Mouse (Mus musculus) fat pad, adult 2 months (tissue): ENCODE results near the gene Rara.
"Not testable (repeated sequence)": the region's sequence is repeated elsewhere in the genome, so short reads cannot be mapped to it uniquely, and the experiment has no call there.

Source experiments
- DNase-seq: peaks from one replicate; pipeline ENCODE4 v3.0.0-alpha.2; 2011; ENCODE audit warnings: low read depth, low spot score; ENCODE audit errors: extremely low read depth

Rara gene

DNA sequence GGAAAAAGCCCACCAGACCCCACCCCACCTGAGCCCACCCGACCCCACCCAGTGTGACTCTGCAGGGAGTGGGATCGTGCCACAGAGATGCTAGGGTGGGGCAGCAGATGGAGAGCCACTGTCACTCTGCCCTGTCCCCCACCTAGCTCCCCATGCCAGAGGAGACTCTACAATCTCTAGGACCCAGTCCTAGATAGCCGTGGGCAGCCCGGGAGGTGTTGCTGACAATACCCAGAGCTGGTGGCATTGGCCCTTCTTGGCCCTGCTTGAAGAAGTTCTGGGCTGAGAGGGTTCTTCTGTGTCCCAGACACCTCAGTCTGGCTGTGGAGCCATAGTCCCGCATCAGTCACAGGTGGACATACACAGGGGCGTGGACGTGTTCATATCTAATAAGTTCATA, 57.9 kb downstream of the Rara start:
- no peak for DNase-seq

DNA sequence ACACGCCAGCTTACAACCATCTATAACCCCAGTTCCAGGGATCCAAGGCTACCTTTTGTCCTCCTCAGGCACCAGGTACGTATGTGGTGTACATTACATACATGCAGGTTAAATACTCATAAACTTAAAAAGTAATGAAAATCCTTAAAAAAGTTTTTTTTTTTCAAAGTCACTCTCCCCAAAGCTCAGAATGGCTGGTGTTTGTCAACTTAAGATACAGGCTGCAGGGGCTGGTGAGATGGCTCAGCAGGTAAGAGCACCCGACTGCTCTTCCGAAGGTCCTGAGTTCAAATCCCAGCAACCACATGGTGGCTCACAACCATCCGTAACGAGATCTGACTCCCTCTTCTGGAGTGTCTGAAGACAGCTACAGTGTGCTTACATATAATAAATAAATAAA, 60.6 kb downstream of the Rara start:
- not testable (repeated sequence) for DNase-seq

DNA sequence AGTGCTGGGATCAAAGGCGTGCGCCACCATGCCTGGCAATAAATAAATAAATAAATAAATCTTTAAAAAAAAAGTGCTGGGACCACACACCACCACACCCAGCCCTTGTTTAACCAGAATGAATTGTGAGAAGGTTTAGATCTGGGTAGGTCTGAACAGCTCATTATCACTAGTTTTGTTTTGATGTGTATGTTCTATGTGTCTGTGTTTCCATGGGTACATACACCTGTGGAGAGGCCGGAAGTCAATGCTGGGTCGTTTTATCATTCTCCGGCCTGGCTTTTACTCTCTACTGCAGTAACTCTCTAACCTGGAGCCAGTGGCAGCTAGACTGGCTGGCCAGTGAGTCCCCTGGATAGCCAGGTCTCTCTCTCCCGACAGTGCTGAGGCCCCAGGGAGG, 63.2 kb downstream of the Rara start:
- no peak for DNase-seq

DNA sequence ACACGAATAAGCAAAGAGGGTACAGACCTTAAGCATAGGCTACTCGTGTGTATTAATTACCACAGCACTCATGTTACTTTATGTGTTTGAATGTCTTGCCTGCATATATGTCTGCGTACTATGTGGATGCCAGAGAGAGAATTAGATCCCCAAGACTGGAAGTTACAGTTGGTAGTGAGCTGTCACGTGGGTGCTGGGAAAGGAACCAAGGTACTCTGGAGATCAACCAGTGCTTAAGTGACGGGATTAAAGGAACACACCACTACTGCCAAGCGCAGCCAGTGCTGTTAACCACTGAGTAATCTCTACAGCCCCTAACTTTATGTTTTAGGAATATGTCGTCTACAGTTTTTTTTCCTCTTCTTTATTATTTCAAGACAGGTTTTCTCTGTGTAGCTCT, 68.4 kb downstream of the Rara start:
- peak; percentile 23 for DNase-seq

DNA sequence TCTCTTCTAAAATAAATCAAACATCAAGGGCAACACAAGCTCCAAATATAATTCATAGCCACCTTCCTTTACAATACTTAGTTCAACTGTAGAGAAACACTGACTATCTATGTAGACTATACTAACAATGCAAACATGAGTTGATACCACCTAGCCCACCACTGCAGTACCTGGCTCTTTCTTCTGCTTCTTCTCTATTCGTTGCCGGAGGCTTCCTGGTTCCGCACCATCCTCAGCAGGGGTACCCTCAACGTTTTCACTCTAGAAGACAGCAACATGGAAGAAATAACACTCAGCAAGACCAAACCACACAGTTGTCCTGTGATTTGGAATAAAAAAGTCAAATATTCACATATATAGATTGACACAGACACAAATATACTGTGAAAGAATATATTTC, 70.0 kb downstream of the Rara start:
- DNase-seq = no peak

DNA sequence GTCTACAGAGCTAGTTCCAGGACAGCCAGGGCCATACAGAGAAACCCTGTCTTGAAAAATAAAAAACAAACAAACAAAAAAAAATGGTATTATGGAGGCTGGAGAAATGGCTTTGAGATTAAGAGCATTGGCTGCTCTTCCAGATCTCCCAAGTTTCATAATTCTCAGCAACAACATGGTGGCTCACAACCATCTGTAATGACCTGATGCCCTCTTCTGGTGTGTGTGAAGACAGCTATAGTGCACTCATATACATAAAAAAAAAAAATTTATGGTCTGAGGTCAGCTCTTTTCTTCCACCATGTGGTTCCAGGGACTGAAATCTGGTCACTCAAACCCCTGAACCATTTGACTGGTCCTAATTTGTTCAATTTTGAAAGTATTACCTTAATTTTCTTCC, 71.2 kb downstream of the Rara start:
- DNase-seq = no peak

DNA sequence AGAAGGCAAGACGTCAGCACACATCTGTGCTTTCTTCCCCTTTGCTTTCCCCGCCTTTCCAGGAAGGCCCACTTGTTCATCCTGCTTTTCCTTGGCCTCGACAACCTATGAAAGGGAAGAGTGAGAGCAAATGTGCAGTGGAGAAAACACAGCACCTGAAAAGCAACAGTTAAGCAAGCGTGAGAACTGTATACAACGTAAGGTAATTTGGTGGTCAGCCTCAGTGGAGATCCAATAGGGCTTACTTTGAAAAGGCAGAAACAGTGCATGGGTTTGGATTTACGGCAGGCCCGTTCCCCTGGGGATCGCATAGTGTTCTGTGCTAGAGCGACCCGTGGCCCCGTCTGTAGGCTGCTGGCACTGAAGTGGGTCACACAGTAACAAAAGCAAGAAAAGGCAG, 71.6 kb downstream of the Rara start:
- DNase-seq = no peak

DNA sequence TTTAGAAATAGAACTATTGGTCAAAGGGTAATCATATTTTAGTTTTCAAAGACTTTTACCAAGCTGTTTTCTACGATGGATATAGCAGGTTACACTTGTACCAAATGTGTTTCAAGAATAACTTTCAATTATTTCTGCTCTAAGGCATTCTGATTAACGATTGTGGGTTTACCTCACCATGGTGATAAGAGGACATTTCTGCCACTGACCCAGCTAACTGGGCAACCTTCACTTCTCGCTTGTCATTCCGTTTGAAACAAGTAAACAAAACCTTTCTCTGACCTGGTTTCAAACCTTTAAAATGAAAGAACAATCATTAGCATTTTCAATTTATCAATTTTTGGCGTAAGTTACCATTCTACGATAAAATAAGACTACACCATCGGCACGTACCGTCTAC, 79.2 kb downstream of the Rara start:
- no peak for DNase-seq

DNA sequence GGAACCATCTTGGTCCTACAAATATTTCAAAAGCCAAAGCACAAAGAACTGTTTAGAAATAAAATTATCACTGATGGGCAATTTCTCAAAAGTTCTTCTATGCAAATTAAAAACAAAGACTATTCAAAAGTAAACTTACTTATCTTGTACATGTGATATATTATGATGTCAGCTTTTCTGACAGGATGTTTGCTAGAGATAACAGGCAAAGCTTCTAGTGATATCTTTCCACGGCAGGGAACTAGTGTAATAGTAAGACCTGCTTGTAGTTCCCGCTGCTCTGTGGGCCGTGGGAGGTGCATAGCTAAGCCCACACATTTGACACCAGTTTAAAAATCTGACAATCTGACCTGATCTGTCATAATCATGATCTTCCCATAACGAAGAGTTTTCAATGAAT, 82.5 kb downstream of the Rara start:
- DNase-seq = no peak

DNA sequence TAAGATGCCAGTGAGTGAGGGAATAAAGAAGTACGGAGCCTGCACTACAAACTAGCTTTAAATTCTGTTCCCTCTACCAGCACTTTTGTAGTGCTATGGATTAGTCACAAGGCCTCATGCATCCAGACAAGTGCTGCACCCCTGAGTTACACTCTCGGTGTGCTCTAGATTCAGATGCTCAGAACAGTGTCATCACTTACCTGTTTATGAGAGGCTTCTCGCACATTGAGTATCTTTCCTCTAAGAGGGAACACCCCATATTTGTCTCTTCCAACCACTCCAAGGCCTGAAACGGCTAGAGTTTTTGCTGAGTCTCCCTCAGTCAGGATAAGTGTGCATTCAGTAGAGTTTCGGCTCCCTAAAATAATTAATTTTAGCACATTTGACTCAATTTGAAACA, 83.1 kb downstream of the Rara start:
- no peak for DNase-seq

DNA sequence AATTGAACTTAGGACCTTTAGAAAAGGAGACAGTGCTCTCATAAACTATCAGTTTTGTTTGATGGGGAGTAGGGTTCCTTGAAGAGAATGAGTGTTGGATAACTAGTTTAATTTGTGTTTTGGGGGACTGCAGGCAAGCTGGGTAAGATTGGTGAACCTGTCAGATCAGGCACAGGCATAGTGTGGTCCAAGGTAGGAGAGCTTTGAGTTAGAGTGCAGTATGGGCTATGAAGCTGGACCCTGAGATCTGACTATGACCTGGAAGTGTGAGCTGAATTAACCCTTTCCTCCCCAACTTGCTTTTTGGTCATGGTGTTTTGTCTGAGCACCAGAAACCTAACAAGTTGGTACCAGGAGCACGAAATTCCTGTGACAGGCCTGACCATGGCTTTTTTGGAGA, 86.2 kb downstream of the Rara start:
- no peak for DNase-seq

DNA sequence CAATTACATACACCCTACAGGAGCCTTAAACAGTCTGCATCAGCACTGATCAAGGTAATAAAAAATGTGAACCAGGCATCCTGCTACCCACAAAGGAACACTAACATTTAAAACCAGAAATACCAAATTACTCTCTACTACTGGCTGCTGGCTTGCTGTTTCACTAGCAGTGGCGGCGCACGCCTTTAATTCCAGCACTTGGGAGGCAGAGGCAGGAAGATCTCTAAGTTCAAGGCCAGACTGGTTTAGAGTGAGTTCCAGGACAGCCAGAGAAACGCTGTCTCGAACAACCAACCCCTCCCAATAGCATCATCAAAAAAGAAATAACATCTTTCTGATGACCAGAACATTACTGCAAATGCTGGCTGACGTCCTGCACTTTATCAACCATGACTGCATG, 92.2 kb downstream of the Rara start:
- no peak for DNase-seq

DNA sequence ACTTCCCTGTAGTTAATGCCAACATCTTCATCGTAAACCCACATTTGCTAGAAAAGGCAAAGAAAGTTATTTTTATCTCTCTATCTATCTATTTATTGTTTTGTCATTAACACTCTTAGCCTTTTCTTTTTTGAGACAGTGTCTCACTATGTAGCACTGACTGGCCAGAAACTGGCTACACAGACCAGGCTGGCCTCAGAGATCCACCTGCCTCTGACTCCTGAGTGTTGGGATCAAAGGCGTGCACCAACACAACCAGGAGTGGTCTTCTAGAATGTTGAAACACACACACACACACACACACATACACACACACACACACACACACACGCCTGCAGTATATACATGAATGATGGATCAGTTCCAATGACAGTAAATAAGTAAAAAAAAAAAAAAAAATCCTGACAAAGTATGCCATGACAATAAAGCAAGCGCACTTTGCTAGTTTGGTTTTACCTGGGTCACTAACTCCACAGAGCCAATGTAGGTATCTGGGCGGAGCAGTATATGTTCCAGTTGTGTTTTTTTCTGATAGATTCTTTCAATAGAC, 94.8 kb downstream of the Rara start:
- DNase-seq = no peak

DNA sequence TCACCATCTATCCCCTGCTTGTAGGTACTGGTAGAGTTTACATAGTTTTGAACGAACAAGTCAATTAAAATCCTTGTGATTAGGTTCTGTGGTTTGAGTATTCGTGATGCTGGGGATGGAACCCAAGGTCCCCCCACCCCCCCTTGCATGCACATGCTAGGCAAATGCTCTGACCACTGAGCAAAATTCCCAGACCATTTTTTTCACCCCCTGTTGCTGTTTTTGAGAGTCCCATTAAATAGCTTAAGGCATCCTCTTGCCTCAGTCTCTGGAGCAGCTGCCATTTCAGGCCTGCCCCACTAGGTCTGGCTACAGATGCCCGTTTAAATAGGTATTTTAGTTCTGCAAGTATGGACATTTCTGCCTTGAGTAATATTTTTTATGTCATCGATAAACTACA, 95.5 kb downstream of the Rara start:
- no peak for DNase-seq

DNA sequence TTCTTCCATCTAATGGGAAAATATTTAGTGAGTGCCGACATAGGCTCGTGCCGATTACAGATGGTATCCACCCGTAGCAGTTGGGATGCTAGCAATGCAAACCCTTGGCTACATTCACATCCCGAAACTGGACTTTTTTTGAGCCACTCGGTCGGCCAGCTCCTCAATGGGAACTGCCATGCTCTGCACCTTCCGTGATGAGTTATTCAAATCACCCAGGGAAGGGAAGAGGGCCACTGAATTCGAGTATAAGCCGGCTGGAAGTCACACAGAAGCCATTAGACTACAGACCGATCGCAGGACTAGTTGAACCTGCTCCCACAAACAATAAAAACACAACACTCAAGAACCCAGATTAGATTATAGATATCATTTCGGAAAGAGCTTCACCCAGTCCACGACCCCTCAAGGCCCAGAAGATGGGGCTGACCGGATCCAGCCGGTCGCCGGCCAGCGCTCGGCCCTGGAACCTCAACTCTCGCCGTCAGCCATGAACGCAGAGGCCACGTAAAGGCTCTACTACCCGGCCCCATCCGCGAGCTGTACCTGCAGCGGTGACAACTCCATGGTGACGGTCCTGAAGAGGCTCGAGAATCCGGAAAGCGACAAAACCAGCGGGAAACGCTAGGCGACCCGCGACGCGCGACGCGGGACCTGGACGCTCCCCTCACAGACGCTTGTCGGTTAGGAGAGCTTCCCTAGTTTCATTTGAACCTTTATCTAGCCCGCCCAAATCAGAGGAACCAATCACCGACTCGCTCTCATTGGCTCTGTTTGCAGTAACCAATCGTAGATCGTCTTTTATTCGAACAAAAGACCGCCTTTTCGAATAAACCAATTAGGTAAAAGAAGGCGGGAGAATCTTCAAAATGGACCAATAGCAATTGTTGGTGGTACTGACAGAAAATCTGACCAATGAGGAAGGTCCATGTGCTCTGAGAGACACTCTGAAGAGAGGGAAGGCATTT, 96.2 kb downstream of the Rara start, which contains the start of gene Top2a:
Gene Top2a (minus strand): TSS at position 690 of the 968 bp plus-strand sequence.
- DNase-seq = peak; percentile 93
